Mouse (Mus musculus) liver, embryonic 14.5 days (tissue): ENCODE measurements at regions not wholly inside any gene's neighbourhood (a gene's known extent, or its start where the extent isn't known, plus 50 kb on each side); places are given as distances from the start of the nearest gene placed in this dataset.

Source experiments
- CTCF ChIP-seq: IDR thresholded peaks from 2 replicates; pipeline ENCODE4 v1.5.1; 2016; ENCODE audit warnings: antibody characterized with exemption, low read depth, control low read depth
- EP300 ChIP-seq: IDR thresholded peaks from 2 replicates; pipeline ENCODE4 v1.6.1; 2016; ENCODE audit warnings: antibody characterized with exemption, low read depth

GRCm38 (mm10) chr15:62416691-62417090 is 1428.3 kb downstream of the Gsdmc2 start:
- TF ChIP-seq EP300 (no peak), CTCF (no peak)
